Mouse (Mus musculus): Measurements from ENCODE around the gene Tmem265. TPM values are rescaled to one million over a fixed set of nuclear protein-coding genes. Genes with fewer than 3 reads are reported as not detected.

Tmem265 gene
- polyA plus RNA-seq, 1 experiment from 2014 or later = 1.9 TPM

- peak overlapping the region; percentile 87 for H3K9ac ChIP-seq (ENCODE audit: low read length)
- peak overlapping the region; percentile 60 to 76 for H3K4me3 ChIP-seq (ENCODE audit: control insufficient read depth in 1 of 2, insufficient read depth in 1 of 2, low read depth in 1 of 2, low read length in 2 of 2)
- H3K4me2 ChIP-seq (ENCODE audit: low read length) = peak overlapping the region; percentile 90
- no peaks in the 10 kb centered on the region for H3K27me3 ChIP-seq (ENCODE audit: control insufficient read depth, insufficient read depth, low read length)
- peak overlapping the region in 1 of 2 experiments; percentile 79; a peak in 2 of 4 replicates for H3K27ac ChIP-seq (replicated peaks in 1 of 2; ENCODE audit: control insufficient read depth in 1 of 2, insufficient read depth in 1 of 2, low read depth in 2 of 2, low read length in 2 of 2)
- WGBS = 2% methylated on average over 27 of the region's 28 CpGs
- H3K4me1 ChIP-seq (ENCODE audit: control insufficient read depth in 2 of 2, insufficient read depth in 2 of 2, low read length in 2 of 2) = peaks cover 6 to 21% of the 10 kb centered on the region in 2 experiments; a peak in 3 of 4 replicates
- ATAC-seq (ENCODE audit: insufficient number of reproducible peaks, insufficient read depth, low FRiP score, low read depth) = no peak; the same call in none of the 2 replicates
- peaks cover 30% of the 10 kb centered on the region for H3K36me3 ChIP-seq (ENCODE audit: control insufficient read depth, insufficient read depth, low read length)
- H3K9me3 ChIP-seq (ENCODE audit: control insufficient read depth, low read length) = no peaks in the 10 kb centered on the region
Measured at GRCm38 (mm10) chr7:127573503-127574008, 12.4 kb downstream of the Tmem265 start.

- Histone ChIP-seq H3K36me3 (ENCODE audit: control insufficient read depth, insufficient read depth, low read length) (peaks cover 31% of the 10 kb centered on the region), H3K4me3 (ENCODE audit: control insufficient read depth in 1 of 2, insufficient read depth in 1 of 2, low read depth in 1 of 2, low read length in 2 of 2) (peak overlapping the region; percentile 60 to 76), H3K4me2 (ENCODE audit: low read length) (peak overlapping the region; percentile 90), H3K9me3 (ENCODE audit: control insufficient read depth, low read length) (no peaks in the 10 kb centered on the region), H3K27me3 (ENCODE audit: control insufficient read depth, insufficient read depth, low read length) (no peaks in the 10 kb centered on the region), H3K27ac (replicated peaks in 1 of 2; ENCODE audit: control insufficient read depth in 1 of 2, insufficient read depth in 1 of 2, low read depth in 2 of 2, low read length in 2 of 2) (no peak overlapping the region), H3K4me1 (ENCODE audit: control insufficient read depth in 2 of 2, insufficient read depth in 2 of 2, low read length in 2 of 2) (peaks cover 6 to 21% of the 10 kb centered on the region in 2 experiments; a peak in 3 of 4 replicates), H3K9ac (ENCODE audit: low read length) (peak overlapping the region; percentile 87)
- WGBS = 13% methylated on average over 7 of the region's 7 CpGs
- no peak for ATAC-seq (ENCODE audit: insufficient number of reproducible peaks, insufficient read depth, low FRiP score, low read depth)
Measured at GRCm38 (mm10) chr7:127574115-127574514, 12.9 kb downstream of the Tmem265 start.

GRCm38 (mm10) chr7:127583260-127583659, 22.1 kb downstream of the Tmem265 start:
- Histone ChIP-seq H3K27me3 (ENCODE audit: control insufficient read depth, insufficient read depth, low read length) (no peaks in the 10 kb centered on the region), H3K4me2 (ENCODE audit: low read length) (no peak overlapping the region), H3K9me3 (ENCODE audit: control insufficient read depth, low read length) (no peaks in the 10 kb centered on the region), H3K36me3 (ENCODE audit: control insufficient read depth, insufficient read depth, low read length) (peaks cover 68% of the 10 kb centered on the region), H3K4me1 (ENCODE audit: control insufficient read depth in 2 of 2, insufficient read depth in 2 of 2, low read length in 2 of 2) (peaks cover 3 to 10% of the 10 kb centered on the region in 2 experiments), H3K9ac (ENCODE audit: low read length) (no peak overlapping the region), H3K27ac (replicated peaks in 1 of 2; ENCODE audit: control insufficient read depth in 1 of 2, insufficient read depth in 1 of 2, low read depth in 2 of 2, low read length in 2 of 2) (no peak overlapping the region), H3K4me3 (ENCODE audit: control insufficient read depth in 1 of 2, insufficient read depth in 1 of 2, low read depth in 1 of 2, low read length in 2 of 2) (no peak overlapping the region)
- ATAC-seq (ENCODE audit: insufficient number of reproducible peaks, insufficient read depth, low FRiP score, low read depth) = no peak
- 89% methylated on average over 6 of the region's 6 CpGs for WGBS

- peaks cover 58% of the 10 kb centered on the region for H3K36me3 ChIP-seq (ENCODE audit: control insufficient read depth, insufficient read depth, low read length)
- WGBS = 78% methylated on average over 7 of the region's 7 CpGs
- no peak overlapping the region for H3K27ac ChIP-seq (replicated peaks in 1 of 2; ENCODE audit: control insufficient read depth in 1 of 2, insufficient read depth in 1 of 2, low read depth in 2 of 2, low read length in 2 of 2)
- no peak overlapping the region for H3K9ac ChIP-seq (ENCODE audit: low read length)
- no peak for ATAC-seq (ENCODE audit: insufficient number of reproducible peaks, insufficient read depth, low FRiP score, low read depth)
- H3K27me3 ChIP-seq (ENCODE audit: control insufficient read depth, insufficient read depth, low read length) = no peaks in the 10 kb centered on the region
- no peak overlapping the region for H3K4me3 ChIP-seq (ENCODE audit: control insufficient read depth in 1 of 2, insufficient read depth in 1 of 2, low read depth in 1 of 2, low read length in 2 of 2)
- H3K4me1 ChIP-seq (ENCODE audit: control insufficient read depth in 2 of 2, insufficient read depth in 2 of 2, low read length in 2 of 2) = peaks cover 8 to 16% of the 10 kb centered on the region in 2 experiments
- H3K9me3 ChIP-seq (ENCODE audit: control insufficient read depth, low read length) = no peaks in the 10 kb centered on the region
- no peak overlapping the region for H3K4me2 ChIP-seq (ENCODE audit: low read length)
Measured at GRCm38 (mm10) chr7:127585031-127585430, 23.8 kb downstream of the Tmem265 start.

- Histone ChIP-seq H3K36me3 (ENCODE audit: control insufficient read depth, insufficient read depth, low read length) (peaks cover 58% of the 10 kb centered on the region), H3K4me1 (ENCODE audit: control insufficient read depth in 2 of 2, insufficient read depth in 2 of 2, low read length in 2 of 2) (peaks cover 8 to 18% of the 10 kb centered on the region in 2 experiments)
- 70% methylated on average over 6 of the region's 6 CpGs for WGBS
Measured at GRCm38 (mm10) chr7:127586149-127586548, 25.0 kb downstream of the Tmem265 start.

GRCm38 (mm10) chr7:127587196-127587595, 26.0 kb downstream of the Tmem265 start:
- Histone ChIP-seq H3K27me3 (ENCODE audit: control insufficient read depth, insufficient read depth, low read length) (no peaks in the 10 kb centered on the region), H3K4me2 (ENCODE audit: low read length) (peak overlapping the region; percentile 94), H3K4me3 (ENCODE audit: control insufficient read depth in 1 of 2, insufficient read depth in 1 of 2, low read depth in 1 of 2, low read length in 2 of 2) (peak overlapping the region; percentile 55 to 80; a peak in 2 of 4 replicates), H3K27ac (replicated peaks in 1 of 2; ENCODE audit: control insufficient read depth in 1 of 2, insufficient read depth in 1 of 2, low read depth in 2 of 2, low read length in 2 of 2) (0 out of 4 replicates have a peak overlapping the region, but pooled peaks of 1 of the 2 experiments have one; percentile 9), H3K9ac (ENCODE audit: low read length) (peak overlapping the region; percentile 73), H3K9me3 (ENCODE audit: control insufficient read depth, low read length) (no peaks in the 10 kb centered on the region), H3K4me1 (ENCODE audit: control insufficient read depth in 2 of 2, insufficient read depth in 2 of 2, low read length in 2 of 2) (peaks cover 8 to 20% of the 10 kb centered on the region in 2 experiments), H3K36me3 (ENCODE audit: control insufficient read depth, insufficient read depth, low read length) (peaks cover 58% of the 10 kb centered on the region)
- WGBS = 65% methylated on average over 5 of the region's 5 CpGs
- ATAC-seq (ENCODE audit: insufficient number of reproducible peaks, insufficient read depth, low FRiP score, low read depth) = no peak

More at GRCm38 (mm10) chr7:127586149-127586548, 25.0 kb downstream of the Tmem265 start:
- no peak overlapping the region for H3K4me2 ChIP-seq (ENCODE audit: low read length)
- H3K27ac ChIP-seq (replicated peaks in 1 of 2; ENCODE audit: control insufficient read depth in 1 of 2, insufficient read depth in 1 of 2, low read depth in 2 of 2, low read length in 2 of 2) = no peak overlapping the region
- no peak overlapping the region for H3K9ac ChIP-seq (ENCODE audit: low read length)
- H3K9me3 ChIP-seq (ENCODE audit: control insufficient read depth, low read length) = no peaks in the 10 kb centered on the region
- H3K4me3 ChIP-seq (ENCODE audit: control insufficient read depth in 1 of 2, insufficient read depth in 1 of 2, low read depth in 1 of 2, low read length in 2 of 2) = no peak overlapping the region
- no peaks in the 10 kb centered on the region for H3K27me3 ChIP-seq (ENCODE audit: control insufficient read depth, insufficient read depth, low read length)
- ATAC-seq (ENCODE audit: insufficient number of reproducible peaks, insufficient read depth, low FRiP score, low read depth) = no peak

- peaks cover 8 to 20% of the 10 kb centered on the region in 2 experiments for H3K4me1 ChIP-seq (ENCODE audit: control insufficient read depth in 2 of 2, insufficient read depth in 2 of 2, low read length in 2 of 2)
- H3K4me3 ChIP-seq (ENCODE audit: control insufficient read depth in 1 of 2, insufficient read depth in 1 of 2, low read depth in 1 of 2, low read length in 2 of 2) = peak within 1 kb of the TSS; percentile 80 to 86
- H3K9ac ChIP-seq (ENCODE audit: low read length) = peak within 1 kb of the TSS; percentile 89
- peaks cover 58% of the 10 kb centered on the region for H3K36me3 ChIP-seq (ENCODE audit: control insufficient read depth, insufficient read depth, low read length)
- no peaks in the 10 kb centered on the region for H3K9me3 ChIP-seq (ENCODE audit: control insufficient read depth, low read length)
- no peaks in the 10 kb centered on the region for H3K27me3 ChIP-seq (ENCODE audit: control insufficient read depth, insufficient read depth, low read length)
- ATAC-seq (ENCODE audit: insufficient number of reproducible peaks, insufficient read depth, low FRiP score, low read depth) = peak; percentile 96
- H3K4me2 ChIP-seq (ENCODE audit: low read length) = peak within 1 kb of the TSS; percentile 94
- under 1% methylated on average over 50 of the region's 50 CpGs for WGBS
- peak within 1 kb of the TSS; percentile 51 to 78 for H3K27ac ChIP-seq (replicated peaks in 1 of 2; ENCODE audit: control insufficient read depth in 1 of 2, insufficient read depth in 1 of 2, low read depth in 2 of 2, low read length in 2 of 2)
Measured at GRCm38 (mm10) chr7:127588011-127588871, 27.1 kb downstream of the Tmem265 start, which contains the start of the genes Ccdc189 and Rnf40. Gene Ccdc189, minus strand, starts transcription at chr7:127588595. Gene Rnf40, plus strand, starts transcription at chr7:127588767.

Measured in heart, embryonic 14.5 days (tissue).